8 mouse cellular contexts compared by ENCODE assay signal in genomic region chr6:85333000-85333669, GRCm38 (mm10). TPM values are rescaled to one million over a fixed set of nuclear protein-coding genes. Genes with fewer than 3 reads are reported as not detected.
DNase-seq lines count a peak whose midpoint lies in the region; ATAC-seq and TF ChIP-seq lines count a peak whose summit lies in the region.

TSS of gene Sfxn5 (minus strand) at chr6:85333422.

- H3K27me3 ChIP-seq in forebrain, embryonic 10.5 days (ENCODE audit: poor library complexity, severe bottlenecking): peaks cover 39% of the 10 kb centered on the region
- H3K27me3 ChIP-seq in heart, embryonic 15.5 days: no peaks in the 10 kb centered on the region
- peaks cover 3% of the 10 kb centered on the region for H3K27me3 ChIP-seq in liver, embryonic 14.5 days (ENCODE audit: control insufficient read depth, insufficient read depth, low read length)
- H3K27me3 ChIP-seq in neural tube, embryonic 11.5 days (ENCODE audit: control insufficient read depth, insufficient read depth, low read length): 0 out of 2 replicates have a peak, but pooled peaks cover 3% of the 10 kb centered on the region
- no peaks in the 10 kb centered on the region for H3K27me3 ChIP-seq in stomach, postnatal 0 days (ENCODE audit: control insufficient read depth, insufficient read depth, low read length)

- under 1% methylated on average over 49 of the region's 49 CpGs for WGBS in forebrain, embryonic 10.5 days
- under 1% methylated on average over 48 of the region's 49 CpGs for WGBS in heart, embryonic 15.5 days
- under 1% methylated on average over 47 of the region's 49 CpGs for WGBS in liver, embryonic 14.5 days (ENCODE audit: insufficient replicate concordance)
- 0% methylated on average over 49 of the region's 49 CpGs for WGBS in neural tube, embryonic 11.5 days
- under 1% methylated on average over 49 of the region's 49 CpGs for WGBS in stomach, postnatal 0 days

- peak within 1 kb of the TSS; percentile 95 for H3K27ac ChIP-seq in forebrain, embryonic 10.5 days
- H3K27ac ChIP-seq in heart, embryonic 15.5 days: peak within 1 kb of the TSS; percentile 94
- H3K27ac ChIP-seq in liver, embryonic 14.5 days: no peak within 1 kb of the TSS
- peak within 1 kb of the TSS; percentile 79 for H3K27ac ChIP-seq in neural tube, embryonic 11.5 days (ENCODE audit: low read depth, low read length)
- H3K27ac ChIP-seq in stomach, postnatal 0 days (replicated peaks): peak within 1 kb of the TSS; percentile 95

- no peak for TF ChIP-seq EP300 in liver, embryonic 14.5 days (IDR thresholded peaks at IDR 0.05; ENCODE audit: low read depth)
- no peak for TF ChIP-seq EP300 in stomach, postnatal 0 days (optimal IDR thresholded peaks at IDR 0.05)

- H3K4me1 ChIP-seq in forebrain, embryonic 10.5 days: peaks cover 39% of the 10 kb centered on the region
- H3K4me1 ChIP-seq in heart, embryonic 15.5 days (replicated peaks): peaks cover 20% of the 10 kb centered on the region
- H3K4me1 ChIP-seq in liver, embryonic 14.5 days (replicated peaks; ENCODE audit: control insufficient read depth in 2 of 2, insufficient read depth in 2 of 2, low read length in 1 of 2): peaks cover 0 to 8% of the 10 kb centered on the region in 2 experiments; a peak in 2 of 4 replicates
- 0 out of 2 replicates have a peak, but pooled peaks cover 4% of the 10 kb centered on the region for H3K4me1 ChIP-seq in neural tube, embryonic 11.5 days (ENCODE audit: control insufficient read depth, insufficient read depth, low read length)
- peaks cover 3% of the 10 kb centered on the region; the same call in 1 of the 2 replicates for H3K4me1 ChIP-seq in stomach, postnatal 0 days (replicated peaks; ENCODE audit: control insufficient read depth, insufficient read depth)

- TF ChIP-seq CTCF in liver, embryonic 14.5 days (IDR thresholded peaks at IDR 0.05; ENCODE audit: low read depth): no peak
- no peak; the same call in 1 of the 2 replicates for TF ChIP-seq CTCF in stomach, postnatal 0 days (IDR thresholded peaks at IDR 0.05; ENCODE audit: low read depth)

- H3K4me3 ChIP-seq in forebrain, embryonic 10.5 days: peak within 1 kb of the TSS; percentile 80
- H3K4me3 ChIP-seq in heart, embryonic 15.5 days: peak within 1 kb of the TSS; percentile 73
- peak within 1 kb of the TSS; percentile 75 to 84 for H3K4me3 ChIP-seq in liver, embryonic 14.5 days (ENCODE audit: insufficient read depth in 1 of 2, low read depth in 2 of 2, low read length in 2 of 2)
- H3K4me3 ChIP-seq in neural tube, embryonic 11.5 days (ENCODE audit: low read depth, low read length): peak within 1 kb of the TSS; percentile 71
- H3K4me3 ChIP-seq in stomach, postnatal 0 days (ENCODE audit: low read depth, low read length): peak within 1 kb of the TSS; percentile 68

- ATAC-seq in heart, embryonic 15.5 days (replicated peaks; ENCODE audit: insufficient number of reproducible peaks, insufficient read depth, low FRiP score, low read depth): peak; percentile 97
- peak; percentile 96 for ATAC-seq in liver, embryonic 14.5 days (ENCODE audit: insufficient read depth)
- peak; percentile 99 for ATAC-seq in neural tube, embryonic 11.5 days (ENCODE audit: insufficient read depth, low FRiP score, low TSS enrichment)
- peak; percentile 94 for ATAC-seq in stomach, postnatal 0 days (ENCODE audit: low FRiP score, low TSS enrichment)

- DNase-seq in CD8-positive naive resting alpha-beta T cell, adult 2 months (ENCODE audit: low read depth in 2 of 2, low spot score in 2 of 2): peak; percentile 80 to 90
- peak; percentile 89 for DNase-seq in c-Kit-positive CD71-negative TER-119-negative erythroid progenitor cells, embryonic 14.5 days (ENCODE audit: low read depth)
- peak; percentile 96 for DNase-seq in forebrain, embryonic 10.5 days (ENCODE audit: extremely low spot score, low spot score)
- DNase-seq in kidney, postnatal 25 days: peak; percentile 96 to 98
- DNase-seq in liver, embryonic 14.5 days (ENCODE audit: low read depth in 3 of 3, low spot score in 3 of 3): peak; percentile 73 to 79 (median 77)
- peak; percentile 95 for DNase-seq in neural tube, embryonic 11.5 days (ENCODE audit: low spot score)
- peak; percentile 96 for DNase-seq in stomach, postnatal 0 days (ENCODE audit: low spot score)

- H3K9ac ChIP-seq in heart, embryonic 15.5 days: peak within 1 kb of the TSS; percentile 77
- H3K9ac ChIP-seq in liver, embryonic 14.5 days (replicated peaks): peak within 1 kb of the TSS; percentile 68
- H3K9ac ChIP-seq in neural tube, embryonic 11.5 days (ENCODE audit: low read length): peak within 1 kb of the TSS; percentile 67
- H3K9ac ChIP-seq in stomach, postnatal 0 days (ENCODE audit: low read length): peak within 1 kb of the TSS; percentile 81

- peak within 1 kb of the TSS; percentile 95 for H3K4me2 ChIP-seq in heart, embryonic 15.5 days
- H3K4me2 ChIP-seq in liver, embryonic 14.5 days (ENCODE audit: low read depth): peak within 1 kb of the TSS; percentile 94
- peak within 1 kb of the TSS; percentile 96 for H3K4me2 ChIP-seq in neural tube, embryonic 11.5 days (ENCODE audit: low read depth)
- H3K4me2 ChIP-seq in stomach, postnatal 0 days (replicated peaks; ENCODE audit: low read depth): peak within 1 kb of the TSS; percentile 98

- no peaks in the 10 kb centered on the region for H3K36me3 ChIP-seq in forebrain, embryonic 10.5 days (replicated peaks)
- H3K36me3 ChIP-seq in heart, embryonic 15.5 days: peaks cover 24% of the 10 kb centered on the region; the same call in 1 of the 2 replicates
- no peaks in the 10 kb centered on the region for H3K36me3 ChIP-seq in liver, embryonic 14.5 days (replicated peaks; ENCODE audit: control insufficient read depth, insufficient read depth, low read depth)
- H3K36me3 ChIP-seq in neural tube, embryonic 11.5 days (ENCODE audit: control insufficient read depth, insufficient read depth, low read length): no peaks in the 10 kb centered on the region
- H3K36me3 ChIP-seq in stomach, postnatal 0 days (ENCODE audit: control insufficient read depth, insufficient read depth, low read length): 0 out of 2 replicates have a peak, but pooled peaks cover 3% of the 10 kb centered on the region

- no peaks in the 10 kb centered on the region for H3K9me3 ChIP-seq in forebrain, embryonic 10.5 days
- H3K9me3 ChIP-seq in heart, embryonic 15.5 days (replicated peaks): no peaks in the 10 kb centered on the region
- H3K9me3 ChIP-seq in liver, embryonic 14.5 days (ENCODE audit: control insufficient read depth, low read length): no peaks in the 10 kb centered on the region
- no peaks in the 10 kb centered on the region for H3K9me3 ChIP-seq in neural tube, embryonic 11.5 days (ENCODE audit: control insufficient read depth, low read length)
- no peaks in the 10 kb centered on the region for H3K9me3 ChIP-seq in stomach, postnatal 0 days (ENCODE audit: control insufficient read depth, low read length)

RNA-seq across cellular contexts. Expression of gene Sfxn5, which starts in this region (rescaled TPM):
- polyA plus RNA-seq in forebrain, embryonic 10.5 days (2016; fragmentation: Nextera tagmentation; extraction: Ambion mirVana): 11.7 and 14.3 TPM in 2 replicates
- 3.7 and 4.9 TPM in 2 replicates for polyA plus RNA-seq in heart, embryonic 15.5 days (2015; fragmentation: Nextera tagmentation; extraction: Ambion mirVana)
- polyA plus RNA-seq in liver, embryonic 14.5 days (2012; rRNA removed): 0.69 and 0.77 TPM in 2 replicates
- 0.49 and 1.2 TPM in 2 replicates for polyA plus RNA-seq in liver, embryonic 14.5 days (2014; fragmentation: Nextera tagmentation; extraction: Ambion mirVana)
- polyA plus RNA-seq in neural tube, embryonic 11.5 days (2014; fragmentation: Nextera tagmentation; extraction: Ambion mirVana): 5.5 and 5.7 TPM in 2 replicates
- polyA plus RNA-seq in stomach, postnatal 0 days (2015; fragmentation: Nextera tagmentation; extraction: Ambion mirVana): 8.4 and 8.9 TPM in 2 replicates
